Mouse (Mus musculus) kidney, postnatal 14 days (tissue): ENCODE results near the gene D5Ertd579e.

Source experiments
- DNase-seq: peaks from one replicate; pipeline ENCODE4 v3.0.0; 2022; ENCODE audit warnings: mixed read lengths

Gene D5Ertd579e

GRCm38 (mm10) chr5:36695461-36696231 is at the start of gene D5Ertd579e:
D5Ertd579e (minus strand) TSS chr5:36696024.
- peak; percentile 96 for DNase-seq

- peak; percentile 84 for DNase-seq
Observed at GRCm38 (mm10) chr5:36742126-36742848, 46.5 kb upstream of the D5Ertd579e start.

GRCm38 (mm10) chr5:36739829-36740228 is 44.0 kb upstream of the D5Ertd579e start:
- peak; percentile 48 for DNase-seq

- no peak for DNase-seq
Observed at GRCm38 (mm10) chr5:36738799-36739615, 43.2 kb upstream of the D5Ertd579e start.

DNA sequence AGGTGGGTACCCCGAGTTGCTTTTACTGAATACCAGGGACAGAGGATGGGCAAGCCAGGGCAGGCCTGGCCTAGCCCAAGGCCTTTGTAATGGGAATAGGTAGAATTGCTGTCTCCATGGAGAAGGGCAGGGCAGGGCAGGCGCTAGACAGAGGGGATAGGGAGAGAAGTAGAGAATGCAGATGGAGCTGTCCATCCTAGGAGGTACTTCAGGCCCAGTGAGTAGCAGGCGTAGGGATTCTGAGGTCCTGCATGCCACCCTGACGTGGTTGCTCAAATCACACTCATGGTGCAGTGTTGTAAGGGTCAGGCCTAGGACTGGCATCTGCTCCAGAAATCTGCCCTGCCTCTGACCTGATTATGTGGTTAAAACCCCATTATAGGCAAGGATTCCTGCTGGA is 41.9 kb upstream of the D5Ertd579e start:
- no peak for DNase-seq

DNA sequence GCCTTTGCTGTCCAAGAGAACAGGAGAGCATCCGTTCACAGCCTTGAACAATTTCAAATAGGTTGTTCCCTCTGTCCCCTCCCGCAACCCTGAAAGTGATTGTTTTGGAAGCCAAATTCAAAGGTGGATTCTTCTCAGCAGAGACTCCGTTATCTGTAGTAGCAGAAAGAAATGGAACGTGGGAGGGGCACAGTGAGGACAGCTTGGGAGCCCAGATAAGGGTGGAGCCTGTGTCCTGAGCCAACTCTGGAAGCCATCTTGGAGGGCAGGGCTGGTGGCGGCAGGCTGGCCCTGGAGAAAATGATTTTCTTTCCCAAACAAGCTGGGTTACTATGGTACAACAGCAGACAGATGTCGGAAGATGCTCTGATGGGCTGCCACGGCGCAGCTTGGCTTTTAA is 40.2 kb upstream of the D5Ertd579e start:
- DNase-seq: no peak

DNA sequence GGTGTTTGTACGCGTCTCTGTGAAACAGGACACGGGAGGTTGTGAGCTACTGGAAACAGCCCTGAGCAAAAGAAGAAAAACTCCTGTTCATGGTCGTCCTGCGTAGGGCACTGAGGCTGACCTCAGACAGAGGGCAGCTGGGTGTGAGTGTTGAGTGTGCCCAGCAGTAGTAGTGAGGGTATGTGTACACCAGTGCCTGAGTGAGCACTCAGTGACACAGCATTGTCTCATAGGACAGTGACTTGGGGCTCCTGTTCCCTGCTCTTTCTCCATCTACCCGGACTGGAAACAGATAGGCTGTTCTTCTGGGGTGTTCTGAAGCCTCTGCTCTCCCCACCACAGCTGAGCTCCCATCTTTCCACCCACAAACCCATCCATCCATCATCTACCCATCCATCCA is 39.3 kb upstream of the D5Ertd579e start:
- DNase-seq: no peak

DNA sequence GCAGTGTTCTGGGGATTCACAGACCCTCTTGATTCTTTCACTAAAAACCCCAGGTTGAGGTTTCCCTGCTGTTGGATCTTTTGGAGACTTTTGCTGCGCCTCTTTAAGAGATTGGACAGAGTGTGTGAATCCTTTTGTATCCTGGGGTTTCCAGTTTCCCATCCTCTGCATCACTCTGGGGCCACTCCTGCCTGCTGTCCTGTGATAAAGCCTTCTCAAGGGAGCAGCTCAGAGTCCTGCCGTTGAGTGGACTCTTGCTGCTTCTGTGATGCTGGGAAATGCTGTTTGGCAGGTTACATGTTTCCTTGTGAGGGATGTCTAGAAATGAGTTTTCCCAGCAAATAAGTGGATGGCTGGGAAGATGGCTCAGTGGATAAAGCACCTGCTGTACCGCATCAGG is 37.6 kb upstream of the D5Ertd579e start:
- DNase-seq: no peak

DNA sequence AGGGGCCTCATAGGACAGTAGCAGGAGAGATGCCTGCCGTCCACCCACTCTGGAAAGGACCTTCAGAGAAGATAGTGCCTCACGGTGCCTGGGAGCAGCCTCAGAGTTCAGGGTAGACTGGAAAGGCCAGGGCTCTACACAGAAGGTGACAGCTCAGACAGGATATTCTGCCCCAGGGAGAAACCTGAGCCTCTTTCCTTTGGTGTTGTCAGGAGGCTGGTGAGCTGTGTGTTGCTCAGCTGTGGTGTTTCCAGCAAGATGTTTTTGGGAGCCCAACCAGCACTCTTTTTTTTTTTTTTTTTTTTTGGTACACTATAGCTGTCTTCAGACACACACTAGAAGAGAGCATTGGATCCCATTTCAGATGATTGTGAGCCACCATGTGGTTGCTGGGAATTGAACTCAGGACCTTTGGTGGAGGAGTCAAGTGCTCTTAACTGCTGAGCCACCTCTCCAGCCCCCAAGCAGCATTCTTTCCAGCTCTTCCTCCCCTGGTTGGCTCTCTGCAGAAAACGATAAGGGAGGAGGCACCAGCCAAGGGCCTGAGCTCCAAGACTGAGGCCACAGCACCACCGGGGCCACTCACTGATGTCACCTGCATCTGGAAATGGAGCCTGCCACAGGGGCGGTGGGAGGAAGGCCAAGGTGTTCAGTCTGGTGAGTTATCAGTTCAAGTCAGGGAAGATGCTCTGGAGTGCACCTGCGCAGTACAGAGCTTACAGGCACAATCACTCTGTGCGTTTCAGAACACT is 36.3 kb upstream of the D5Ertd579e start:
- DNase-seq: no peak

- no peak for DNase-seq
Observed at GRCm38 (mm10) chr5:36730689-36731088, 34.9 kb upstream of the D5Ertd579e start.

DNA sequence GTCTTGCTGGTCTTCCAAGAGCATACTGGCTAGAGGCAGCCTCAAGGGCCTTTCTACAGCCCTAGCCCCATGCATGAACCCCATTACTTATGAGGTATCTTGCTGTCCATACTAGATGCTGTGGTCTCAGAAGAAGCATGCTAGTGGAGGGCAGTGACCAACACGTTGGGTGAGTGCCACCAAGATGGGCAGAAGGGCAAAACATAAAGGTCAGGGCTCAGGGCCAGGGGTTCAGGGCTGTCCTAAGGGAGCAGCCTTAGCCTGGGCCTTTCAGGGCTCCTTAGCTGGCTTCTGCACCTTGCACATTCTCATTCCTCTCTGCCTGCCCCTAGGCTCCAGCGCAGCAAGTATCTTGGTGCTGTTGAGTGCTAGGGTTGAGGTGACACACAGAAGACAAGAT is 34.1 kb upstream of the D5Ertd579e start:
- no peak for DNase-seq

DNA sequence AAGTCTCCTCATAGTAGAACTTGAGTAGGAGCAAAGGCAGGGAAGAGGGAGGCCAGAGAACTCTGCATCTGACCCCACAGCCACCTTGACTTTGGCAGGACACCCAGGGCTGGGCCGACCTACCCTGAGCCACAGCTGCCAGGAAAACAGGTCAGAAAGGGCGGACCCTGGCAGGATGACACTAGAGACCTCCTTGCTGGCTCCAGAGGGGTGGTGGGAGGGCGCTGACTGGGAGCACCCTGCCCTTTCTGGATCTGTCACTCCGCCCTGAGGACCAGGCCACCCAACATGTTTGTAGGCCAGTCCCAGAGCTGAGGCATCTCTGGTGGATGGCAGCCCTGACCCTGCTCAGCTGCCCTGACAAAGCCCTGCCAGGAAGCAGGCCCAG is 33.3 kb upstream of the D5Ertd579e start:
- no peak for DNase-seq

DNA sequence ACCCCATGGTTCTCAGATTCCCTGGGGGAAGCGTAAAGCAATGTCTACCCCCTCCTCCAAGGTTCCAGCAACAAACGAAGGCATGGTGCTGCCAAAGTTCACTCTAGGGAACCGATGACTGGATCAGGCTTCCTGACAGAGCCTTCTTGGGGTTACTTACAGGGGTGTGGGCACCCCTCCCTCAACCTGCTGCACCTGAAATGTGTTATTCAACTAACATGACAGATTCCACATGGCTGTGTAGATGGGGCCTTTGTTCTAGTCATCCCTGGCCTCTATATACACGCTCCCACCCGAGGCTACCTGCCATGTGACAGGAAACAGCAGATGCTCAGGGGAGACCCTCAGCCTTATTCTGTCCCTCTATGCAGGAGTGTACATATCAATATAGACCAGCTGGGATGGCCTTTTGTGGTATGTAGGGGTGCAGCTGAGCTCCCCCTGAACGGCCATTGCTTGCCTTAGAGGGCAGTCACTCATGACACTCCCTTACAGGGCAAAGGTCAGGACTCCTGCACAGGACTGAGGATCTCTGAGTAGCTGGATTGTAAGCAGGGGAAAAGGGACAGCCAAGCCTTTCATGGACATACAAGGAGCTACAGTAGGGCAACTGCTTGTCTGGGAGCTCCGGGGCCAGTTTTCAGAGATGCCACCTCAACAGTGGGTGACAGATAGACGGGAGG is 32.7 kb upstream of the D5Ertd579e start:
- DNase-seq: no peak

- DNase-seq: no peak
Observed at GRCm38 (mm10) chr5:36727776-36728175, 32.0 kb upstream of the D5Ertd579e start.

- DNase-seq: no peak
Observed at GRCm38 (mm10) chr5:36727136-36727535, 31.3 kb upstream of the D5Ertd579e start.

DNA sequence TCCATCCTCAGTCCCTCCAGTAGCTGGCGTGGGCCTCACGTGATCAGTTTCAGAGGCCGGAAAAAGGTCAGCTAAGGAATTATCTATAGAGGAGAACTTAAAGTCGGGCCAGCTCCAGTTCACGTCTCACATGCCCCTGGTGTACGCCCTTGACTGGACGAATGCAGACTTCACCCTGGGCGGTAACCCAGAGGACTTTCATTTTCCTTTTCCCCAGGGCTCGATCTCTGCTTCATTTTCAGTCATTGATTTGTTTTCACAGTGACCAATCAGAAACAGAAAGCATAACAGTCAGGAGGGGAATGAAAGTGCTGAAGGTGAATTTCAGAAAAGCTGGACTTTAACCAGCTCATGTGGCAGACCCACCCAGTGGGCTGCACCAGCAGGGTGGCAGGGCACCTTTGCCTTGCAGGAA is 30.6 kb upstream of the D5Ertd579e start:
- peak; percentile 53 for DNase-seq

- DNase-seq: peak; percentile 33
Observed at GRCm38 (mm10) chr5:36725861-36726260, 30.0 kb upstream of the D5Ertd579e start.

- peak; percentile 82 for DNase-seq
Observed at GRCm38 (mm10) chr5:36724274-36724673, 28.4 kb upstream of the D5Ertd579e start.

DNA sequence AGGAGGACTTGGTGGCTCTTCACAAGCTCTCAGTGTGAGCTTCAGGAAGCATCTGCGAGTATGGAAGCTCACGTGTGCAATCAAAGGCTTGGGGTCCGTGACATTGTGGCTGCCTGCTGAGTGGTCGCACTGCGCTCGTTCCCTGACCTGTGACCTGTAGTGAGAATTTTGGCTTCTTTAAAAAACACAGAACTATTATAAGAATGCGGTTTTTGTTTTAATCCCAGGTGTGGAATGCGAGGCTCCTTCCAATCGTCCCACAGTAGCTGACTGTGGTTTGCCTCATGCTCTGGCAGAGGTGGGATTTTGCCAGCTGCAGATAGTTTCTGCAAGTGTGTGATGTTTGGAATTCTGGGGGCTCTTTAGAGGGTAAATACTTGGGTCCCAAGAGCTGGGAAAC is 27.5 kb upstream of the D5Ertd579e start:
- no peak for DNase-seq

- no peak for DNase-seq
Observed at GRCm38 (mm10) chr5:36722415-36722856, 26.6 kb upstream of the D5Ertd579e start.

- no peak for DNase-seq
Observed at GRCm38 (mm10) chr5:36720710-36721375, 25.0 kb upstream of the D5Ertd579e start.
